Mouse (Mus musculus) cerebellum, adult 9-11 months (tissue): ENCODE data around the gene Ap1m1.

ENCODE experiments used
- DNase-seq: peaks from one replicate; pipeline ENCODE4 v3.0.0; 2022

The Ap1m1 gene

DNA sequence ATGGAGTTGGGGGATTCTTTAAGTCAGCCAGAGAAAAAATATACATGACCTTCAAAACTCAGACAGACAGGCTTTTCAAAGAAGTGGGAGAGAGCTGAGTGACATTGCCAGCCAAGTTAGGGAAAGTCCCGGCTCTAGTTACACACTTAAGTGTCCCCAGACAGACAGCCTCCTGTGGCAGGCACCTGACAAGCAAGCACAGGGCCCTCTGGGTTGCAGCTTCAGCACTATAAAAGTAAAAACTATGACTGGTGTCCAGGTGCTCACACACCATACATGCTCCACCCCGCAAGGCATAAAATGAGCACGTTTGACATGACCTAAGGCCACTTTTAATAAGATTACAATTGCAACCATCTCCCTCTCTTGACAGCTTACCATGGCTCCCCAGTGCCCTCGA is 20.8 kb downstream of the Ap1m1 start:
- DNase-seq = no peak

DNA sequence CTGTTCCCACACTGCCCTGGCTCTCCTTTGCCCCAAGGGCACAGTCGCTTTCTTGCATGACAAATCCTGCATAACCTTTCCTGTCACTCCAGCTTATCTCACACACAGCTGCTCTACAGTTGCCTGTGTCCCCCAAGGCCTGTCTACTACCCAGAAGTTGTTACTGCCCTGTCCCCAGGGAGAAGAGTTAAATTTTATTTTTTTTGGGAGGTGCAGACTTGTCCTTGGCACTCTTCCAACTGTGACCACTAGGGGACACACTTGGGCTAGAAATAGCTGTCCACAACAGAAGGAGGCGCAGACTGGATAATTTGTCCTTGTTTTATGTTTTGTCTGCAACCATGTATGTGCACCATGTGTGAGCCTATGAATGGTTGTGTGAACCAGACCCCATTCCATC is 21.2 kb downstream of the Ap1m1 start:
- peak; percentile 28 for DNase-seq

DNA sequence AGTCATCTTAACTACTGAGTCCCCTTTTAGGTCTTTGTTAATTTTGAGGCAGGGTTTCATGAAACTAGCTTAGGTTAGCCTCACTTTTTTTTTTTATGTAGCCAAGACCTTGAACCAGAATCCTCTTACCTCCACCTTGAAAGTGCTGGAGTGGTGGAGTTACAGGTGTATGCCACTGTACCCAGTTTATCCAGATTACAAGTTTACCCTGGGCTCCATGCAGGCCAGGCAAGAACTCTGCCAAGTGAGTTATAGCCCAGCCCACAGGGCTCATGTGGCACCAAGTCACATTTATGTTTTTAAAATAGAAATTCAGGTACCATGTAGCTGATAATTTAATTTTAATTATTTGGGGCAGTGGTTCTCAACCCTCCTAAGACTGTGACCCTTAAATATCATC is 21.6 kb downstream of the Ap1m1 start:
- no peak for DNase-seq

DNA sequence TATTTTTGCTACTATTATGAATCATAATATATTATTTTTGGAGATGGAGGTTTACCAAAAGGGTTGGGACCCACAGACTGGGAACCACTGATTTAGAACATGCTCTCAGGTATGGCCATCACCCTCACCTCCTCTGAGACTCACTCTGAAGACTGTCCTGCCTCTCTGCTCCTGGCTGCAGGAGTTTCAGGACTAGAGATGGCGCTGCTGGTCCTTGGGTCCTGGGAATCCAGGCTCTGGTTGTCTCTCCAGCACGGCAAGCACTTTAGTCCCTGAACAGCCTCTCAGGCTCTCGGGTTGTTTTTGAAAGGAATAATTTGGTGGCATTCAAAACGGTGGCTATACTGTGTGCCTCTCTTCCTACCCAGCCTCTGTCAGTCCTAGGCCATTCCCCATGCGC is 22.1 kb downstream of the Ap1m1 start:
- no peak for DNase-seq

DNA sequence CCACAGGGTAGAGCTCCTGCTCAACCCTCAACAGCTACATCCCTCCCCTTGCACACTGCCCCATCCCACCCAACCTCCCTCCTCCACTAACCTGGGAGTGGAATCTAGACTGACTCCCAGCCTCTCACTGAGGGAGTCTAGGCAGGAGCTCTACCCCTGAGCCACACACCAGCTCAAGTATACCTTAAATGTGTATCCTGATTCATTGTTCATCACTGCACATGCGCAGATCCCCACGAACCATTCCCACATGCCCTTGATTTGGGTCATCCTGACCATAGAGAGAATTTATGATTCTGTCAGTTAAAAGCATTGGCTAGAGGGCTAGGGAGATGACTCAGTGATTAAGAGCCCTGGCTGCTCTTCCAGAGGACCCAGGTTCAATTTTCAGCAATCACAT is 22.9 kb downstream of the Ap1m1 start:
- no peak for DNase-seq

DNA sequence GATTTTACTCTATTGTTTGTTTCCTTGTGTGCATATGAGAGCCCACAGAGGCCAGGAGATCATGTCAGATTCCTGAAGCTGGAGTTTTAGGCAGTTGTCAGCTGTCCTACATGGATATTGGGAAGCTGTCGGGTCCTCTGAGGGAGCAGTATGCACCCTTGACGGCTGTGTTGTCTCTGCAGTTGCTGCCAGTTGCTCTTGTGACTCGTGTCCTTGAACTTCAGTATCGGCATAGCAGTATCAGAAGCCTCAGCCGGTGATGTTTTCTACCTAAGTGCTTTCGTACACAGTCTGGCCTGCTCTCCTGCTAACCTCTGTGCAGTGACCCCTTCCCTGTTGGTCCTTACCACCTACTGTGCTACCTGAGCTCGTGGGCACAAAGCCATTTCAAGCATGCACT is 23.6 kb downstream of the Ap1m1 start:
- DNase-seq = no peak

DNA sequence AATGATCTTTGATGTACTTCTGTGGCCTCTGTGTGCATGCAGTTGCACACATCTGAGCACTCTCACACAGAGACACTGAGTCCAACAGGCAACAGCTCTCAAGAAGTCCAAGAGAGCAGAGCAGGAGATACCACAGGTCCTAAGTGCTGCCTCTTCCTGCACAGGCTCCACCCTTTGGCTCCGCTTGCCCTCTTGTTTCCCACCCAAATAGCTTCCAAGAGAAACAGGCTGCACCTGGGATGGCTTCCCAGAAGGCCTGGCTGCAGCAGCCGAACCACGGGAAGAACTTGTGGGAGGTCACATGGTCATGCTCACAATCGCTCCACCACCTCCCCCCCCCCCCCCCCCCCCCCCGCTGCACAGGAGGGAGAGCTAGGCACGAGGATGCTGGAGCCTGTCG is 25.5 kb downstream of the Ap1m1 start:
- DNase-seq = no peak

DNA sequence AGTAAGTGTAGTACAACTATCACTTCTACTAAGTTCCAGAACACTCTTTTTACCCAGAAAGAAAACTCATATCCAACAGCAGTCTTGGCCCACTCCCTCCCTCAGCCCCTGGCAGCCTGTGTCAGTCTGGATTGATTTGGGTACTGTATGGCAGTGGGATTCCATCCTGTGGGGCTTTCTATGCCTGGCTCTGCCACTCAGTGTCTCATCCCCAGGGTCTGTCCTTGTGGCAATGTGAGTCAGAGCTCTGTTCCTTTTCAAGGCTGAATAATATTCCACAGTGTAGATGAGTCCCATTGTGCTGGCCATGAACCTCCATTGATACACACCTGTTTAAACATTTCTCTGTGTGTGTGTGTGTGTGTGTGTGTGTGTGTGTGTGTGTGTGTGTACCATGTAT is 26.9 kb downstream of the Ap1m1 start:
- DNase-seq = no peak

DNA sequence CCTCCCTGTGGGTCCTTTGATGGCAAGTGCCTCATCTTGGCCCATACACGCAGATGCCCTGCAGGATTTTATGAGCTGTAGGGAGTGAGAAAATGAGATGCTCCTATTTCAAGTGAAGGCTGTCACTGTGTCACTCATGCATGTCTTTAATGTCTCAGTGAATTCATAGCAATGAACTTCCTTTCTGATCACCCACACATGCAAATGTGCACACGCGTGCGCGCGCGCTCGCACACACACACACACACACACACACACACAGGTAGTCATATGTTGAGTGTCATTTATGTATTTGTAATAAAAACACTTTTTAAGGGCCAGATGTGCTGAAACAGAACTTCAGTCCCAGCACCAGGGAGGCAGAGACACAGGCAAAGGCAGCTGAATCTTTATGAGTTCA is 27.3 kb downstream of the Ap1m1 start:
- no peak for DNase-seq

DNA sequence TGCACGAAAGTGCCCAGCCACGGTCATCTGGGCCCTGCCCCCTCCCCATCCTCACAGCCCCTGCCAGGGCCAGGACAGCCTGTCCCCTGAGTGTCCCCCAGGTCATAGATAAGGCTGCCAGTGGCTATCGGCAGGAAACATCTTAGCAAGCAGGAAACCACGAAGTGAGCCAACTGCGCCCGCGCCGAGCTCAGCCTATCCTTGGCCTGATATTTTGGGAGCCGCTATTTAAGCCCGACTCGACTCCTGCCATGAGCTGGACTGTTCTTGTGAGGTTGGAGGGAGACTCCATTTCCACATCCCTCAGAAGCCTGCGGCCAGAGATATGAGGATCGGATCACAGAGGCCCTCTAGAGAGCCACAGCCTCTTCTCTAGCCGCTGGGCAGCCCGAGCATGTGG is 28.5 kb downstream of the Ap1m1 start:
- DNase-seq = no peak

DNA sequence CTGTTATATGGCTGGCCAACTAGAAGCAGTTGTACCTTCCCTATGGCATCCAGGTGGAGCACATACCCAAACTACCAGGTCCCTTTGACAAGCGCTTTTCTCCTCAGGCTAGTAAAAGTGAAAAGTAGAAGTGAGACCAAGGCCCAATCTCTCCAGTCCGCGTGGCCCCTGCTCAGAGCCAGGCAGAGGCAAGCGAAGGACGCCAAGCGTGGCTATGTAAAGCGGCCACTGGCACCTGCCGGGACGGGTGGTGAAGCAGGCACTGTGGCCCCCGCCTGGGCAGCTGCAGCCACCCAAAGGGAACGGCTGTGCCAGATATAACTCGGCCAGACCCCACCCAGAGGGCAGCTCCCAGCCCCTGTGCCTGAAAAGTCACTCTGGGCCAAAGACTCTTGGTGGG is 30.8 kb downstream of the Ap1m1 start:
- no peak for DNase-seq

DNA sequence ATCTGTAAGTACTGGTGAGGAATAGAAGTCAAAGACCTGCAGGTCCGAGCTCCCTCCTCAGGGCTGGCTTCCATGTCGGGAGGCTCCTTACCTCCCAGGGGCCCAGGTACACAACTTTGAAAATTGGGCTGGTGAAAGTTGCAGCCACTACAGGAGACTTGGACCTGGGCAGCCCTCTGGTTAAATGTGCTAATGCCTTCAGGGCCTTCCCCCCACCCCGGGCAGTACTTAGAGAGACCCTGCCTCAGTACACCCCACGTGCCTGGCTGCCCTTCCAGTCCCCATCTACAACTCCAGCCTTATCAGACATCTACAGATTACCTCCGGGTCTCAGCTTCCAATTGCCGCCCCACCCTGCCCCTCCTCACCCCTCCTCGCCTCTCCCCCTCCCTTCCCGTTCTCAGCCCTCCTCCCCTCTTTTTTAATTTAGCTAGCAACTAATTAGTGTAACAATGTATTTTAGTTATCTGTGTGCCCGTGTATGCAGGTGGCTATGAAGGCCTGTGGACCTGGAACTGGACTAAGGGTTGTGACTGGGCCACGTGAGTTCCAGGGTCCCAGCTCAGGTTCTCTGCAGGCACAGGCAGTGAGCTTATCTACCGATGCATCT is 31.3 kb downstream of the Ap1m1 start:
- DNase-seq = no peak

DNA sequence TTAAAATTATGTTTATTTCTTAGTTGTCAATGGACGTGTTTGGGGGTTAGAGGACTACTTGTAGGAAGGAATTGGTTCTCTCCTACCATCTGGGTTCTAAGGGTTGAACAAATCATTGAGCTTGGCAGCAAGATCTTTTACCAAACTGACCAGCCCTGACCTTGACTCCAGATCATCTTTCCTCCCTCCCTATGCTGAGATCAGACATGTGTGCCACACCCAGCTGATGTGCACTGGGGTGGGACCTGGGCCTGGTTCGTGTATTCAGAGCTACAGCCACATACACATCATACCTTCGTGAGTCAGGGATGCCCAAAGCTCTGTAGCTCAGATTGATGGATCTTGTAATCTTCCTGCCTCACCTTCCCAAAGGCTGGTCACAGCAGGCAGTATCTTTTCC is 31.9 kb downstream of the Ap1m1 start:
- DNase-seq = no peak

DNA sequence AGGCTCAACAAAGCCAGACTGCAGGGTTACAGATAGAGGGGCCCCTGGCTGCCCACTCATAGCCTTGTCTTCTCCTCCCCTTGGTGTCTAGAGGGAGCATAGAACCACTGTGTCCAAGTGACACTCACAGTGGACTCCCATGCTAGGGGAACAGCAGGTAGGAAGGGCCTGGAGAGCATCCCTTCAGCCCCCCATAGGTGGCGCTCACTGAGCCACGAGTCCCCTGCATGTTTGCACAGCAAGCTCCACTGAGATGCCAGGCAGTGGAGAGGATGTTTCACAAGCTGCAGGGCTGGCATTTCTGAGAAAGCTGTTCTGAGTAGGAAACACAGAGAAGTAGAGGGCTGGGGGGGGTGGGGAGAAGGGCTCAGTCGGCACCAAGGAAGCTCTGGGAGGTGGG is 32.5 kb downstream of the Ap1m1 start:
- no peak for DNase-seq

DNA sequence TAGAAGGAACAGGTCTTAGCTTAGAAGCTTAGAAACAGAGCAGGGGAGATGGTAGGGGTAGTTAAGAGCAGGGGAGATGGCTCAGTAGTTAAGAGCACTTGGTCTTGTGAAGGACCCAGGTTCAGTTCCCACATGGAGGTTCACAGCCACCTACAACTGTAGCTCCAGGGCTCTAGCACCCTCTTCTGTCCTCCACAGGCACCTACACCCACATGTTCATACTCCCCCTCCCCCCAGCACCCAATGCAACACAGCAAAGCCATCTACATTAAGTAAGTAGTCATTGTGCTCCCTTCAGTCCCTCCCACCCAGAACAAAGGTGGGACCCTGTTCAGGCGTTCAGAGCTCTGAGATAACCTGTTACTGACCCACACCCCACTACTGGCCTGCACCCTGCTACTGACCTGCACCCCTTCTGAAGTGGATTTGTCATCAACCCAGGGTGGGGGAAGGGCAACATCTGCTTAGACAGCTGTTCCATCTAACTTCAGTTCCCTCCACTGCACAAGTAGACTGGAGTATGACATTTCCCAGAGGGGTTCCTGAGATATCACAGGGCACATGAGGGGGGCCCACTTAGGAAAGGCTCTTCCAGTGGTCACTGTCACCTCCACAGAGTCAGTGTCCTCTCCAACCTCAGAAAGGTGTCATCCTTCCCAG is 33.4 kb downstream of the Ap1m1 start:
- no peak for DNase-seq

DNA sequence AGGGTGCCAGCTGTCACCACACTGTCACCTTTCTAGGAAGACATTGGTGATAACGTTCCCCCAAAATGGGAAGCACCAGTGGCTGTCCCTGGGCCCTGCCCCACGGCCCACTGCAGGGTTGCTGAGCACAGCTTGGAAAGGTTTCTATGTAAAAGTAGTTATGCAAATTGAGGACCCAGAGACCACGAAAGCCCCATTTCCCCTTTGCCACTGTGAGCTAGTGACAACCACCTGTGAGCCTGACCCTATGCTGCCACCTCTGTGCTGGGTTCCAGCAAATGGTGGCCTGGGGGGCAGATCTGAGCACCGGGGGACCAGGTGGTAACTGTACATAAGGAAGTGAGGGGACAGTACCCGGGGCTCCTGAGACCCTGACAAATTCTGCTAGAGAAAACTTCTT is 34.0 kb downstream of the Ap1m1 start:
- no peak for DNase-seq

DNA sequence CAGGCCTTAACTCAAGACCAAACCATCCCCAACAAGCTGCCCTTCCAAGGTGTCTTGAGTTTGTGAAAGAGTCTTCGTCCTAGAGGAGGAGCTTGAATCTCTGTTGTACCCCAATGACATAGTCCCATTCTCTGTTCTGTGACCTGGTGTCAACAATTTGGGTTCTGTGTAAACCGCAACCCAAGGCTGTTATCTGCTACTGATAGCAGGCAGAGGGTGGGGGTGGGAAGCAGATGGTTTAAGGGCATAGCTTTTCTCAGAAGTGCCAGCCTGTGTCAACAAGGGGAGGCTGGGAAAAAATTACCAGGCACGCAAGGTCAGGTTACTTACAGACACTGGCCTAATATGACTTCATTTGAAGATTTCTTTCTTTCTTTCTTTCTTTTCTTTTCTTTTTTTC is 37.4 kb downstream of the Ap1m1 start:
- no peak for DNase-seq

DNA sequence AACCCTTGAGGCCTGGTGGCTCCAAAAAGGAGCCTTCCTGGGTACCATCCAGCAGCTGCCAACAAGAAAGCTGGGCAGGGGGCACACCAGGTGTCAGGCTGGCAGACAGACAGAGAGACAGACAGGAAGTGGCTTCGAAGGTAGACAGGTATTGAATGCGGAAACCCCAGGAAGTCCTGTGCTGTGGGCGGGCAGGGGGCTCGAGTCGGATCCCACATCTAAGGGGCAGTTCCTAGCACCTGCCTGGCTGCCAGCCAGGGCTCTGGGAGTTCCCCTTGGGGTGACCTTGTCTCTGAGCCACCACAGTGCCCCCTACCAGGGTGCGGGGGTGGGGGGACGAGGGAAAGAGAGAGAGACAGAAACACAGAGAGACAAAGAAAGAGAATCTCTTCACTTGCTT is 39.3 kb downstream of the Ap1m1 start:
- no peak for DNase-seq

DNA sequence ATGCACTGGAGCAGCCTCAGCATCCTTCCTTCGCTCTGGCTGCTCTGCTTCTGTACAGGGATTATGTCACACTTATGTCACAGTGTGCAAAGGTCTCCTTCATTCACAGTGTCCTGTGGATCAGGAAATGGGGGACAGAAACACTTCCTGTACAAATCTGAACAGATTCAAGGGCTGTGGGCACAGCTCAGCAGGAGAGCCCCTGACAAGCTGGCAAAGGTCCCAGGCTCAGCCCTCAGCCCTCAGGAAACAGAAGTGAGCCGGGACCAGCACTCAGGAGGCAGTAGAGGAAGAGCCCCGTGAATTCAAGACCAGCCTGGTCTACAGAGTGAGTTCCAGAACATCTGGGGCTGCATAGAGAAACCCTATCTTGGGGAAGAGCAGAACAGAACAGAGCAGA is 41.8 kb downstream of the Ap1m1 start:
- no peak for DNase-seq

DNA sequence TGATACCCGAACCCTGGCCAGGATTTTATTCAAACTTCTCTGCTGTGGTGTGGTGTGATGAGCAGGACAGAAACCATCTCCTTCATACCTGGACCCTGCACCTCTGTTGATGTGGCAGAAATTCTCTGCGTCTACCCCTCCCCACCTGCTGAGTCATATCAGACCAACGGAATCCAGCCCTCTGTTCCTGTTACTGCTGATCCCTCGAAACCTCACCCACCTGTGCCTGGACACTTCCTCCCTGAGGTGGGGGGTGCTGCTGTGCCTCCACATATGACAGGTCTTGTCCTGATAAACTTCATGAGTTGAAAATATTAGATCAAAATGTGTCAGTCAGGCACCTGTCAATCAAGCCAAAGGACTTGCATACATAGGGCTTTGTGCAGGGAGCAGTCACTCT is 45.5 kb downstream of the Ap1m1 start:
- no peak for DNase-seq

DNA sequence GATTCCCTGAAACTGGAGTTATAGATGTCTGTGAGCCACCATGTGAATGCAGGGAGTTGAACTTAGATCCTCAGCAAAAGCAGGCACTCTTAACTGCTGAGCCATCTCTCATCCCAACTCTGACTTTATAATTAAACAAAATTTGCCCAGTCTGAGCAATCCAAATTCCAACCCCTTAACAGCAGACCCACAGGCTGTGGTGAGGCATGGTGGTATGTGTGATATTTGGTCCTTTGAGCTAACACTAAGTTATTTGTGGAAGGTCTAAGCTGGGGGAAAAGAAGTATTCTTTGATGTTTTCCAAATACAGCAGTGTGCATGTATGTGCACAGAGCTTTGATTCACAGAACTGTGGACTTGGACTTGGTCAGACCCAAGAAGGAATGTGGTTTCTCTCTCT is 49.2 kb downstream of the Ap1m1 start:
- no peak for DNase-seq

DNA sequence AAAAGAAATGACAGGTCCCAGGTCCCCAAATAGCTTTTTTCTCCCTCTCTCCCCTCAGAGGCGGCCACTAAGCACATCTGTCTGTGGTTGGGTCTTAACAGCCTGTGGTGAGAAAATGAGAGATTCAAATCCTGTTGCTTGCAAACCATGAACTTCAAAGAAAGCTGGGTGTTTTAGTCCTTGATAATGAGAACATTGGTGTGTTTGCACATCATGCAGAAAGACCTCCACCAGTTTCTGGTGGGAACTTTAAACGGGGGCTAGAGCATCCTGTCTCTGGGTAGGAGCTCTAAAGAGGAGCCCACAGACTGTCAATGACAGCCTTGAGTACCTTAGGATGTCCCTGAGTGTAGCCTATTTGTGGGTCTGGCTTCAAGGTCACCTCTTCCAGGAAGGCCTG is 51.3 kb downstream of the Ap1m1 start:
- no peak for DNase-seq

DNA sequence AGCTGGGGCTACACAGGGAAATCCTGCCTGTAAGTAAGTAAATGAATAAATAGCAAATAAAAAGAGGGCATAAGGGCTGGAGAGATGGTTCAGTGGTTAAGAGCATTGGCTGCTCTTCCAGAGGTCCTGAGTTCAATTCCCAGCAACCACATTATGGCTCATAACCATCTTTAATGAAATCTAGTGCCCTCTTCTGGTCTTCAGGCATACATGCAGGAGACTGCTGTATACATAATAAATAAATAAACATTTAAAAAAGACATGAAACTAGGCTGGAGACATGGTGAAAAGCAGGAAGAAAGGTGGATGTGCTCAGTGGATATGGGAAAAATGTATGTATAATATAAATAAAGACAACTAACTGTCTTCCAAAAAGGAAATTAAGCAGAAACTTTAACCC is 53.5 kb downstream of the Ap1m1 start:
- no peak for DNase-seq

DNA sequence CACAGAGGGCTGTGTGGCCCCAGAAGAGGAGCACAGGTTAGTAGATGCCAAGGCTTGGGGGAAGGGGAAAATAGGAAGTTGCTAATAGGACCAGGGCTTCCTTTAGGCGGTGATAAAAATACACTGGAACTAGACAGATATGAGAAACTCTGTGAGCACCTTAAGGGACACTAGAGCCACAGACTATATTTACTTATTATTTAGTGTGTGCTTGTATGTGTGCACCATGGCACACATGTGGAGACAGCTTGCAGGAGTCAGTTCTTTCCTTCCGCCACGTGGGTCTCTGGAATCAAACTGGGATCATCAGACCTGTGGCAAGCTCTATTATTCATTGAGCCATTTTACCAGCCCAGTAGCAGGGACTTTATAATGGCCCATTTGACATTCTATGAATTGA is 55.3 kb downstream of the Ap1m1 start:
- no peak for DNase-seq

DNA sequence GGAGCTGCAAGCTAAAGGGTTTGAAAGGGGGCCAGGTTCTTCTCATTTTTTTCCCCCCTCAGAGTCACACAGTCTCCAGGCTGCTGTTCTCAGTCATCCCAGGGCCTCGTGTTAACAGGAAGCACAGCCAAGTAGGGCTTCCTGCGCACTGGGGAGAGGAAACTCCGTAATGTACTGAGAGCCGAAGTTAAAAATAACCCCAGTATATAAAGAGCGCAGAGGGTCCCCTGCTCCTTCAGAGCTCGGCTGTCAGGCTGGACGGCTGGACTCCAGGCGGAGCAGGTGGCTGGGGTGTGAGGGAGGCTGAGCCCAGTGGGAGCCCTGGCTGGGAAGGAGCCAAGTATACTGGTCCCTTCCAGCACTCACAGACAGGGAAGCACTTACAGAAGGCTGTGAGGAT is 55.9 kb downstream of the Ap1m1 start:
- peak; percentile 87 for DNase-seq

DNA sequence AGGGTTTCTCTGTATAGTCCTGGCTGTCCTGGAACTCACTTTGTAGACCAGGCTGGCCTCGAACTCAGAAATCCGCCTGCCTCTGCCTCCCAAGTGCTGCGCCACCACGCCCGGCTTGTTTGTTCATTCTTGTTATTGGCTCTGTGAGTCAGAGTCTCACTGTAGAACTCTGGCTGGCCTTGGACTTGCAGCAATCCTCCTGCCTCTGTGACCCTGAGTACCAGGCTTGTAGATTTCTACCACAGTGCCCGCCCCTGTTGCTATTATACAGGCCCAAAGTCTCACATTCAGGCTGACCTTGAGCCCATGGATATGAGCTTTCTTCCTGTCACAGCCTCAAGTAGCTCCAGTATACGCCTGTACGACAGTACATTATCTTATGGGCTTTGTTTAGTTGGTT is 56.7 kb downstream of the Ap1m1 start:
- DNase-seq = no peak
